10 mouse cellular contexts compared by ENCODE assay signal in the genomic region with DNA sequence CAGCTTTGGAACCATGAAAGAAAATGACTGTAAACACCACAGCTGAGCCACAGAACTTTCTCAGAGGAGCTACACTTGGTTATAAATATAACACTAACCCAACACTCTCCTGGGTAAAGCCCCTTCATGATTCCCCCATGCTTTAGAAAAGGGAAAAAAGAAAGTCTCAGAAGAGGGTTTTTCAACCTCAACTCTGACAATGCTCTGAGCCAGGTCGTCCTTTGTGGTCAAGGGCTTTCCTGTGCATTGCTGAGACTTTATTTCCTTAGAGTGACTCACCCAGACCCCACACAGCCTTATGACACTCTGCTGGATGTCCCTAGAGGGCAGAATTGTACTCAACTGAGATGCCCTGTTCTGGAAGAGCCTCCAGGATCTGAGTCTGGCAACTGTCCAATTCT.
DNase-seq lines count a peak whose midpoint lies in the region; ATAC-seq and TF ChIP-seq lines count a peak whose summit lies in the region.
"Had no signal": no experiment of that assay in that cellular context is flagged by ENCODE, and none has a peak within 500 bp of the region (broad histone marks: within the 10 kb centered on the region; RNA-seq: fewer than 3 reads in every experiment).

No protein-coding gene starts in this region.

- H3K4me1 ChIP-seq in kidney, embryonic 16.5 days (ENCODE audit: insufficient read depth, low read length) = peaks cover 5% of the 10 kb centered on the region

- no peaks in the 10 kb centered on the region for H3K79me3 ChIP-seq in C2C12 (ENCODE audit: low read depth)

- H3K9ac ChIP-seq in kidney, embryonic 16.5 days (replicated peaks; ENCODE audit: low read length) = no peak overlapping the region

- H3K27me3 ChIP-seq in kidney, embryonic 16.5 days (ENCODE audit: insufficient read depth, low read length) = no peaks in the 10 kb centered on the region
- no peaks in the 10 kb centered on the region for H3K27me3 ChIP-seq in C2C12 (ENCODE audit: control insufficient read depth, insufficient read depth, insufficient read length)

- intact Hi-C loops in gastrocnemius, postnatal 36 days (cut with DNase I) = no loop called here

- no peaks in the 10 kb centered on the region for H3K36me3 ChIP-seq in kidney, embryonic 16.5 days (ENCODE audit: insufficient read depth, low read length)
- H3K36me3 ChIP-seq in C2C12 (ENCODE audit: control insufficient read depth, insufficient read depth) = no peaks in the 10 kb centered on the region

- no peak overlapping the region for H3K27ac ChIP-seq in kidney, embryonic 16.5 days (ENCODE audit: low read length)
- H3K27ac ChIP-seq: left cerebral cortex, adult 2 months had no signal

- no peak overlapping the region for H3ac ChIP-seq in C2C12 (ENCODE audit: control insufficient read depth, insufficient read length, low read depth)

- 17% methylated on average over 1 of the region's 1 CpGs for WGBS in kidney, embryonic 16.5 days

- no peak overlapping the region for H3K4me2 ChIP-seq in kidney, embryonic 16.5 days (replicated peaks; ENCODE audit: low read depth, low read length)

- H3K4me3 ChIP-seq in kidney, embryonic 16.5 days (ENCODE audit: low read length) = no peak overlapping the region
- no peak overlapping the region for H3K4me3 ChIP-seq in C2C12 (ENCODE audit: insufficient read depth, poor library complexity, severe bottlenecking)
- H3K4me3 ChIP-seq: left cerebral cortex, adult 2 months had no signal

- TF ChIP-seq CTCF in C2C12 (IDR thresholded peaks at IDR 0.05; ENCODE audit: control insufficient read depth, insufficient read depth, insufficient read length) = no peak

- no peaks in the 10 kb centered on the region for H3K79me2 ChIP-seq in C2C12 (ENCODE audit: control insufficient read depth, insufficient read depth)

- no peaks in the 10 kb centered on the region for H3K9me3 ChIP-seq in kidney, embryonic 16.5 days (ENCODE audit: low read length)

- DNase-seq in kidney, adult 18-20 months = no peak
- peak; percentile 69 for DNase-seq in naive thymus-derived CD4-positive, alpha-beta T cell, adult 2 months (ENCODE audit: low read depth)
- no peak for DNase-seq in embryo, embryonic 10.5 days (ENCODE audit: low spot score)
- DNase-seq in layer of hippocampus, postnatal 25 days (ENCODE audit: extremely low spot score in 1 of 2, low spot score in 1 of 2) = no peak
- DNase-seq in gastrocnemius, postnatal 36 days = no peak
- DNase-seq: heart, postnatal 36 days had no signal

- ATAC-seq in kidney, embryonic 16.5 days (ENCODE audit: low FRiP score, low TSS enrichment) = 0 out of 2 replicates have a peak, but pooled peaks have one; percentile 39
- peak; percentile 92 for ATAC-seq in activated CD4-positive, CD25-positive, alpha-beta regulatory T cell, adult 4 months

TF ChIP-seq in C2C12, 6 proteins besides CTCF, POLR2A, EP300 and RAD21:
- peak; percentile 83 for TF ChIP-seq FOSL1 (IDR thresholded peaks at IDR 0.05; ENCODE audit: insufficient read depth, low read length, poor library complexity, severe bottlenecking)
- TF ChIP-seq CEBPB (IDR thresholded peaks at IDR 0.05; ENCODE audit: low read depth) = no peak
- no peak for TF ChIP-seq MYOG (IDR thresholded peaks at IDR 0.05; ENCODE audit: control insufficient read depth, extremely low read depth, insufficient read length)
- TF ChIP-seq MAX (IDR thresholded peaks at IDR 0.05) = no peak
- TF ChIP-seq USF1 (IDR thresholded peaks at IDR 0.05; ENCODE audit: low read depth) = no peak
- TF ChIP-seq MYOD1 (IDR thresholded peaks at IDR 0.05; ENCODE audit: control insufficient read depth, insufficient read length, low read depth) = no peak
TF ChIP-seq in C2C12: peak in this region for 1.
